Mouse (Mus musculus) neutrophil, adult 5-6 weeks (primary cell): ENCODE results near the gene Ttc33. TPM values are rescaled to one million over a fixed set of nuclear protein-coding genes. Genes with fewer than 3 reads are reported as not detected.
A peak's percentile ranks its signal among the peaks of the same experiment; 100 is the strongest.
"Not testable (repeated sequence)": the region's sequence is repeated elsewhere in the genome, so short reads cannot be mapped to it uniquely, and the experiment has no call there.

Experiments used
- ATAC-seq: fragments of 151-379, 151-347 bp; 2 replicates; pipeline ENCODE4 v1.8.0; 2017; ENCODE audit warnings: mild to moderate bottlenecking, moderate TSS enrichment; ENCODE audit not compliant: insufficient number of reproducible peaks, poor library complexity, low FRiP score, severe bottlenecking; ENCODE audit errors: extremely low read depth
- total RNA-seq: library from RNA; stranded (forward); fragments of 200-1000 nt; gene quantifications from 2 replicates; pipeline ENCODE4 v1.2.3, GENCODE M21; 2017

Ttc33 gene
- total RNA-seq, 1 experiment from 2014 or later, result 49.3 TPM

DNA sequence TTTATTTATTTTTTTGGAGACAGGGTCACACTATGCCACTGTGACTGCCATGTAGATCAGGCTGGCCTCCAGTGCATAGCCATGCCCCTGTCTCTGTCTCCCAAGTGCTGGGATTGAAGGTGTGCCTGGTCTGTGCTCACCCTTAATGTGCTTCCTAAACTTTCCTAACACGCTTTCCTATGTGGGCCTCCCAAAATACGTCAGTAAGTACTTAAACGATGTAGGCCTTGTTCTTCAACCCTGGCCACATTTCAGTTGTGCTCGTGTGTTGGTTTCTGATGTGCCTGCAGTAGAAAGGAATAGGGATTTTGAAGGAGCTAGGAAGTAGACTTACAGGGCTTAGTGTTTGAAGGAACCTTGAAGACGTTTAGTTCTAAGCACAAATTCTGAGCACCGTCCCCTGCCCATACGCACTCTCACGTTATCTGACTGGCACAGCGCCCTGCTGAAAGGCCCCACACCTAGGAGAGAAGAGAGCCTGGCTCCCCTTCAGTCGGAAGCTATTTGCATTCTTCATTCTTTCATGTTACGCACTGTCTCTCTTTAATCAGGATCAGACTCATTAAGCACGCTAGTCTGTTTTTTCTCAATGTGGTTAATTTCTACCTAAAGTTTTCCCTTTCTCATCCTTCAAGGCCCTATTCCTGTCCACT is 20.1 kb upstream of the Ttc33 start:
- ATAC-seq, result no peak

DNA sequence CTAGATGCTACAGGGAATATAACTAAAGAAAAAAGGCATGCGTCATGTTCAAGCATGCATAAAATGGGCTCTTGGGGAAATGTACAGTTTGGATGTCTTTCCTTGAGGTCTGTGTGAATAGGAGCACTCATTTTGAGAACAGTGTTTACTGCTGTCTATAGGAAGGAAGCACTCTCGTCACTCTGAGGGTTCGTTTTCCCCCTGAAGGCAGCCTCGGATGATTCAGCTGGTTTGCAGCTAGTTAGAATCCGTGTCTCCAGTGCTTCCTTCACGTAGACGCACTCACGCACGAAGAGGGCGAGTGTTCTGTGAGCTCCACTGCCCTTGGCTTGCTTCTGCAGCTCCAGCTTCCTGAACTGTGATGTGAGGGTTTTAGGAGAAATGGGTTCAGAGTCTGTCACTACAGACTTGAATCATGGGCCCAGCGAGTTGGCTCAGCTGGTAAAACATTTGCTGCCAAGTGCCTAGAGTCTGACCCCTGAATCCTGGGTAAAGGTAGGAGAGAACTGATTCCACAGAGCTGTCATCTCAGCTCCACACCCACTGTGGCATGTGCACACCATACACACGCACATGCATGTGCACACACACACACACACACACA is 12.0 kb upstream of the Ttc33 start:
- no peak for ATAC-seq

DNA sequence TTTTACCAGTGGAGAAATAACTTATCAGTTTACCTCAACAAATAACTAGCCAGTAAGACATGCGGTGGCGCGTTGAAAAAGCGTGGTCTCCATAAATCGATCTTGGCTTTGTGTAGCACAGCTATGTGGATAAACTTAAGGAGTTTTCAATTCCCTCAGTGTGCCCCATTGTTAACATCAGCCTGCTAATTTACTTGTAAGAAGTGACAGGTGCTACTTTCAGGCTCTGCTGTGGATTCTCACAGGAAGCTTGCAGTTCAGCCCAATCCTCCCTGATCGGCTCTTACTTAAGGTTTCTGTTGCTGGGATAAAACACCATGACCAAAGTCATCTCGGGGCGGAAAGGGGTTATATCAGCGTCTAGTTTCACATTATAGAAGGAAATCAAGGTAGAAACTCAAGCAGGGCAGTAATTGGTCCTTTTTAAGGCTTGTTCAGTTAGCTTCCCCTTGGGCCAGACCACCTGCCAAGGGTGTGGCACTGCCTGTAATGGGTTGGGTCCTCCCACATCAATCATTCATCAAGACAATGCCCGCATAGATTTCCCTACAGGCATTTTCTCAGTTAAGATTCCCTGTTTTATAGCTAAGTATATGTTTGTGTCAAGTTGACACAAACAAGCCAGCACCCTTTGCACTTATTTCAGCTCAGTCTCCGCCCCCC is 526 bp upstream of the Ttc33 start:
- ATAC-seq, result no peak

GRCm38 (mm10) chr15:5186293-5186675 is 959 bp downstream of the Ttc33 start:
- ATAC-seq, result no peak

DNA sequence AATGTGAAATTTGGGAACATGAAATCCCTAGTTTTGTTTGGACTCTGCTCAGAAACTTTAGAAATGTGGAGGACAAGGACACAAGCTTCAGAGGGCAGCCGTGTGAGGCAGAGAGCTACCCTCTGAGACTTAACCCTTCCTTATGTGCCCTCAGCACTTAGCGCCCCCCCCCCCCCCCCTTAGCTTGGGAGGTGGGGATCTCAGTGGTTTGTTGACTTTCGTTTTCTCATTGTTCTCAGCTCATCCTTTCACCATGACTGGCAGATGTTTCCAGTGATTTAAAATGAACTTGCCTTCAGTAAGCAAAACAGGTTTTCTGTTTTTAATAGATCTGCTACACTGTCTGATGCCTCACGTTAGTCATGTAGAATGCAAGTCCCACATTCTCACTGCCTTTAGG is 1.8 kb downstream of the Ttc33 start:
- ATAC-seq, result no peak

DNA sequence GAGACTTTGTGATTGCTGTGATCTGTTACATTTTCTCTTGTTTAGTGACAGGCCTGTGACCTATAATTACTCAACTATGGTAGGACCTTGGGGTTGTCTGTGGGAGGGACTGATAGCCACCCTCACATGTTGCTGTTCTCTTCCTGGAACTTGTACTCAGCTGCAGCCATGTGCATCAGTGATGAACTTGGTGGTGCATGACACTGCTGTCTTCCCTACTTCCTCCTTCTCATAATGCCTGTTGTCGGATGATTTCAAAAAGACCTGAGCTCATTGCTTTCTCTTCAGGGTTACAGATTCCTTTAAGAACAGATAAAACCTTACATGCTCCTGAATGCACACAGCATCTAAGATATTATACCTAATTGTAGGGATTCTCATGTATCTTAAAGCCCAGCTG is 2.7 kb downstream of the Ttc33 start:
- peak; percentile 87 for ATAC-seq

GRCm38 (mm10) chr15:5189504-5190093 is 4.3 kb downstream of the Ttc33 start:
- no peak for ATAC-seq

- ATAC-seq, result peak; percentile 50; the same call in 1 of the 2 replicates
Measured at GRCm38 (mm10) chr15:5193833-5194232, 8.5 kb downstream of the Ttc33 start.

GRCm38 (mm10) chr15:5194446-5194845 is 9.1 kb downstream of the Ttc33 start:
- ATAC-seq, result no peak

- no peak for ATAC-seq
Measured at GRCm38 (mm10) chr15:5194931-5195330, 9.6 kb downstream of the Ttc33 start.

DNA sequence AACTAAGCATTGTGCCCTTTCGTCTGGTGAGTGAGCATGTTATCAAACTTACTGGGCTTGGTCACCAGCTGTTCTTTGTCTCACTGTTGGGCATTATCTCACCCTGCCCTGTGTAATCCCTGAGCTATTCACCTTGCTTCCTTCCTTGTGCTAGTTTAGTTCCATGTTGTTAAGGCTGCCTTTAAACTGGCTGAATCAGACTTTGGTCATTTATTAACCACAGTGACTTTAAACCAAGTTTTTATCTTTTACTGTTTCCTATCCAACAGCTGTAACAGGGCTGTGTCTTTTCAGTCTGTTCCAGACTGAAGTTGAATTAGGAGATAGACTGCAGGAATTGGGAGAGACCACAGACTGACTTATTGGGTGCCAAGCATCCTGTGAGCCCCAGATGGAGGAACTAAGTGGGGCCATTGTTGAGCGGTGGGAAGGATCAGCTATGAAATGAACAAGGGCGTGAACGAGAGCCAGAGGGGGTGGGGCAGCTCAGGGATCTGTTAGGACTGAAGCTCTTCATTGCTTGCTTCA is 10.7 kb downstream of the Ttc33 start:
- no peak for ATAC-seq

DNA sequence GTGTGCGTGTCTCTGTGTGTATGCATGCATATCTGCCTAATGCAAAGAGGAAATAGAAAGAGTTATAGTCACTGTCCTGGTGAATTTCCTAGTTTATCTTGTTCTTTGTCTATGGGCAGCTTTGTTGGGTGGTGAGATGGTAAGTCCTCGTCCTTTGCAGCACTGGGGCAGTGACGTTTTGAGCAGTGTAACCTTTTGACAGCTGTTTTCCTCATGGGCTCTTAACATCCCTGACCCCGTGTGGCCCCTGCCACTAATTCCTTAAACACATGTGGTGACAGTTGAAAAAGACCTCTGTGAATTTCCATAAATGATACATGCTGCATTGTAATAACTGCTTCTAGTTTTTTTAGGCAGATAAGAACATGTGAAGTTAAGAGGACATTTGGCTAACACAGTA is 11.4 kb downstream of the Ttc33 start:
- no peak for ATAC-seq

DNA sequence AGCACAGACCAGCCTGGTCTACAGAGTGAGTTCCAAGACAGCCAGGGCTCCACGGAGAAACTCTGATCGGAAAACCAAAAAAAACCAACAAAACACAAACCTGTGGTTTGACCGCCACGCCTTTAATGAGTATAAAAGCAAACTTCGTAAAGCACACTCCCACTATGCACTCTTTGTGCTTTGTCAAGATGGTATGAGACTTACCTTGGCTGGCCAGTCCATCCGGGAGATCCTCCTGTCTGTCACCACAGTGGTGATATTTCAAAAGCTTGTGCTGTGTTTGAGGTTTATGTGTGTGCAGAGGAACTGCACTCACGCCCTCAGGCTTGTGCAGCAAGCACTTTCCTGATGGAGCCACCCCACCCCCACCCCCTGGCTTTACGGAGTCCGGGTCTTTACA is 19.9 kb downstream of the Ttc33 start:
- no peak for ATAC-seq

- no peak for ATAC-seq
Measured at GRCm38 (mm10) chr15:5209116-5209515, 23.8 kb downstream of the Ttc33 start.

- no peak for ATAC-seq
Measured at GRCm38 (mm10) chr15:5220491-5220890, 35.2 kb downstream of the Ttc33 start.

DNA sequence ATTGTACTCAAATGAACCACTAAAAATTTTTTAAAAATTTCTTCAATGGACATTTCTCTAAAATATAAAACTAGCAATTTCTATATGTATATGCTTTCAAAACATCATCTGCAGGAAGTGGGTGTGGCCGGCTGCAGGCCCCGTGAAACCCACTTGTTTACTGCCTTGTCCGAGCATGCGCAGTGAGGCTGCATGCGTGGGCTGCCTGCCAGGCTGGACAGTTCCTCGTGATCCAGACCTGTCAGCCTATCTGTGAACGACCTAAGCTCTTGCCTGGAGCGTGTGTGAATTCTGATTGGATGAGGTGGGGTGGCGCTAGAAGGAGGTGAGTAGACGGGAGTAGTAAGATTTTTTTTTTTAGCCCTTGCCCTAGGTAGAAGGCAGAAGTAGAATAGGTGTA is 45.4 kb downstream of the Ttc33 start:
- ATAC-seq, result not testable (repeated sequence)

DNA sequence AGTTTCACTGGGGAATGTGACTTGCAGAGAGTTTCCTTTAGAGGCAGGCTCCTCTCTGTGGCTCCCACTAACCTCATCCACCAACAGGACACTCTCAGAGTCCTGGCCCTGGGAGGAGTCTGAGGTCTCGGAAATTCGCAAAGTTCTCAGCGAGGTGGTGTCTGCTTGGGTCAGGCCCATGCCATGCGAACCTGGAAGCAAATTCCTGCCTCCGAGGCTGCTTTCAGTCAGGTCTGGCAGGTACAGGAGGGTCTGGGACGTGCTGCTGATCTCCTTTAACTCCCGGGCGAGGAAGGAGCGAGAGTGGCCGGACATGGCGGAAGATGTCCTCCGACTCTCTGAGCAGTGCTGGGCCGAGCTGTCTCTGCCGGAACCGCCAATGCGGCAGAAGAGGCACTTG is 49.3 kb downstream of the Ttc33 start:
- no peak for ATAC-seq

- ATAC-seq, result no peak
Measured at GRCm38 (mm10) chr15:5235527-5235926, 50.2 kb downstream of the Ttc33 start.

GRCm38 (mm10) chr15:5236538-5236937 is 51.2 kb downstream of the Ttc33 start:
- ATAC-seq, result peak; percentile 92
